Mouse (Mus musculus): ENCODE results near the gene Selenom. TPM values are rescaled to one million over a fixed set of nuclear protein-coding genes. Genes with fewer than 3 reads are reported as not detected.

The Selenom gene
- total and polyA plus RNA-seq, 3 experiments: 4.1 to 33.0 (median 7.1) TPM

GRCm38 (mm10) chr11:3530731-3531130 lies 16.2 kb downstream of the Selenom start:
- Histone ChIP-seq H3K27ac (ENCODE audit: insufficient read depth, low read depth) (no peak overlapping the region), H3K9me3 (replicated peaks; ENCODE audit: low read length) (no peaks in the 10 kb centered on the region), H3K9ac (ENCODE audit: insufficient read depth, low read depth) (no peak overlapping the region), H3K4me1 (ENCODE audit: control insufficient read depth in 1 of 2, insufficient read depth in 2 of 2) (peaks cover 6 to 33% of the 10 kb centered on the region in 2 experiments), H3K79me2 (replicated peaks; ENCODE audit: control insufficient read depth, extremely low read depth, insufficient read depth, poor library complexity, severe bottlenecking) (no peaks in the 10 kb centered on the region), H3K27me3 (replicated peaks) (no peaks in the 10 kb centered on the region), H3K4me2 (ENCODE audit: insufficient read depth, low read depth, poor library complexity, severe bottlenecking) (no peak overlapping the region), H3K36me3 (replicated peaks in 1 of 2; ENCODE audit: control insufficient read depth in 1 of 2, insufficient read depth in 1 of 2, low read length in 1 of 2) (peaks cover 0 to 39% of the 10 kb centered on the region in 2 experiments), H3K4me3 (replicated peaks in 1 of 3; ENCODE audit: low read depth in 2 of 3, low read length in 2 of 3, poor library complexity in 1 of 3) (no peak overlapping the region)
- in situ Hi-C loops (cut with MboI; ENCODE audit: low pct_ligation_motif_present, low pct_unique_long_range_greater_than_20kb, low sequenced_read_pairs): loop anchor here (25.0 kb wide), 1 partner anchor 382 kb away; the partner anchor contains the start of gene Slc35e4
- dilution Hi-C loops (cut with MboI; ENCODE audit: extremely low pct_ligation_motif_present, extremely low pct_unique_long_range_greater_than_20kb, low sequenced_read_pairs): no loop called here
- no peak for DNase-seq (ENCODE audit: extremely low read depth)
- TF ChIP-seq RAD21 (IDR thresholded peaks at IDR 0.05; ENCODE audit: low read depth, low read length) (no peak), E2F4 (IDR thresholded peaks at IDR 0.05; ENCODE audit: insufficient replicate concordance, low read depth, low read length) (no peak), UBTF (IDR thresholded peaks at IDR 0.05; ENCODE audit: low read depth, low read length) (no peak), TBP (conservative IDR thresholded peaks at IDR 0.05; ENCODE audit: low read depth, low read length) (no peak), BHLHE40 (IDR thresholded peaks at IDR 0.05; ENCODE audit: low read depth, low read length) (no peak), USF2 (conservative IDR thresholded peaks at IDR 0.05; ENCODE audit: low read depth, low read length) (no peak)

DNA sequence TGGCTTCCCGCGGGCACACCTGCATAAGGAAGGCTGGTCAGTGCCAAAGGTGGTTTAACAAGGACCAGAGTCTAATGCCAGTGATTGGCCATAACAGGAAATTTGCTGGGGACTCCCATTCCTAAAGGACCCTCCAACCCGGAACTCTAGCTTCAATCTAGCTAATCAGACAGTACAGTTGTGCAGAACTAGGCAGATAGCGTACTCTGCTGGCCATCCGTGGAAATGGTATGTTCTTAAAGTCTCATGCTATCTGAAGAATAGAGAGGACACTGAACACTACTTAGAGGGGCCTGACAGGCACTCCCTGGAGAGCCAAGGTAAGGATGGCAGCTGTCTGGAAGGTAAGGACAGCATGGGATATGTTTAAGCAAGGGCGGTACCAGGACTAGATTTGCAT lies 17.1 kb downstream of the Selenom start:
- Histone ChIP-seq H3K4me3 (replicated peaks in 1 of 3; ENCODE audit: low read depth in 2 of 3, low read length in 2 of 3, poor library complexity in 1 of 3) (no peak overlapping the region), H3K4me1 (ENCODE audit: control insufficient read depth in 1 of 2, insufficient read depth in 2 of 2) (peaks cover 6 to 37% of the 10 kb centered on the region in 2 experiments), H3K36me3 (replicated peaks in 1 of 2; ENCODE audit: control insufficient read depth in 1 of 2, insufficient read depth in 1 of 2, low read length in 1 of 2) (peaks cover 0 to 36% of the 10 kb centered on the region in 2 experiments), H3K4me2 (ENCODE audit: insufficient read depth, low read depth, poor library complexity, severe bottlenecking) (no peak overlapping the region), H3K27me3 (replicated peaks) (no peaks in the 10 kb centered on the region), H3K9ac (ENCODE audit: insufficient read depth, low read depth) (no peak overlapping the region), H3K27ac (ENCODE audit: insufficient read depth, low read depth) (no peak overlapping the region), H3K79me2 (replicated peaks; ENCODE audit: control insufficient read depth, extremely low read depth, insufficient read depth, poor library complexity, severe bottlenecking) (no peaks in the 10 kb centered on the region), H3K9me3 (replicated peaks; ENCODE audit: low read length) (no peaks in the 10 kb centered on the region)
- TF ChIP-seq NRF1 (IDR thresholded peaks at IDR 0.05; ENCODE audit: low read depth, low read length): no peak
- no peak for TF ChIP-seq POLR2AphosphoS2 (IDR thresholded peaks at IDR 0.05; ENCODE audit: low read depth, low read length)
- peak; percentile 51 for TF ChIP-seq SMC3 (IDR thresholded peaks at IDR 0.05; ENCODE audit: low read depth, low read length)
- TF ChIP-seq HCFC1 (IDR thresholded peaks at IDR 0.05; ENCODE audit: low read depth, low read length): no peak
- no peak for TF ChIP-seq MAZ (IDR thresholded peaks at IDR 0.05; ENCODE audit: low read depth, low read length)
- no peak for TF ChIP-seq TCF12 (IDR thresholded peaks at IDR 0.05; ENCODE audit: low read depth, low read length)
- no peak for TF ChIP-seq MEF2A (IDR thresholded peaks at IDR 0.05; ENCODE audit: borderline replicate concordance, low read depth, low read length)
- TF ChIP-seq CHD2 (IDR thresholded peaks at IDR 0.05; ENCODE audit: low read length): no peak
- TF ChIP-seq GABPA (IDR thresholded peaks at IDR 0.05; ENCODE audit: insufficient replicate concordance, low read depth, low read length): no peak
- no peak for TF ChIP-seq JUND (conservative IDR thresholded peaks at IDR 0.05; ENCODE audit: low read depth, low read length)
- peak; percentile 52 to 64 for TF ChIP-seq CTCF (conservative IDR thresholded peaks at IDR 0.05 in 1 of 2, IDR thresholded peaks at IDR 0.05 in 1 of 2; ENCODE audit: low read depth in 2 of 2, low read length in 2 of 2)
- TF ChIP-seq ETS1 (conservative IDR thresholded peaks at IDR 0.05; ENCODE audit: low read depth, low read length): no peak
- peak; percentile 64 for TF ChIP-seq RAD21 (IDR thresholded peaks at IDR 0.05; ENCODE audit: low read depth, low read length)
- no peak for TF ChIP-seq SIN3A (IDR thresholded peaks at IDR 0.05; ENCODE audit: low read length)
- no peak for TF ChIP-seq ZKSCAN1 (IDR thresholded peaks at IDR 0.05; ENCODE audit: borderline replicate concordance, low read depth, low read length)
- in situ Hi-C loops (cut with MboI; ENCODE audit: low pct_ligation_motif_present, low pct_unique_long_range_greater_than_20kb, low sequenced_read_pairs) (loop anchor here (25.0 kb wide), 1 partner anchor 381 kb away; the partner anchor contains the start of gene Slc35e4), dilution Hi-C loops (cut with MboI; ENCODE audit: extremely low pct_ligation_motif_present, extremely low pct_unique_long_range_greater_than_20kb, low sequenced_read_pairs) (no loop called here)
- DNase-seq (ENCODE audit: extremely low read depth): peak; percentile 38

All from CH12.LX (cell line).